Mouse (Mus musculus) C2C12 (cell line): Measurements from ENCODE around the gene Gpr61.

Experiments used
- CEBPB ChIP-seq: IDR thresholded peaks from one replicate; pipeline ENCODE4 v1.6.1; 2011; ENCODE audit warnings: low read depth, mild to moderate bottlenecking, control low read depth, moderate library complexity
- CTCF ChIP-seq: IDR thresholded peaks from one replicate; pipeline ENCODE4 v1.5.1; 2011; ENCODE audit not compliant: control insufficient read depth, insufficient read depth, insufficient read length
- FOSL1 ChIP-seq: IDR thresholded peaks from one replicate; pipeline ENCODE4 v1.8.0; 2011; ENCODE audit warnings: mild to moderate bottlenecking, low read length; ENCODE audit not compliant: poor library complexity, insufficient read depth, severe bottlenecking
- MAX ChIP-seq: IDR thresholded peaks from one replicate; pipeline ENCODE4 v1.6.1; 2011; ENCODE audit warnings: mild to moderate bottlenecking, control low read depth
- MYOD1 ChIP-seq: IDR thresholded peaks from one replicate; pipeline ENCODE4 v1.6.1; 2011; ENCODE audit warnings: low read depth; ENCODE audit not compliant: control insufficient read depth, insufficient read length
- MYOG ChIP-seq: IDR thresholded peaks from one replicate; pipeline ENCODE4 v1.6.1; 2011; ENCODE audit not compliant: control insufficient read depth, insufficient read length; ENCODE audit errors: extremely low read depth
- USF1 ChIP-seq: IDR thresholded peaks from one replicate; pipeline ENCODE4 v1.6.1; 2011; ENCODE audit warnings: low read depth, mild to moderate bottlenecking, control low read depth, moderate library complexity

- no peak for TF ChIP-seq CTCF
- TF ChIP-seq CEBPB, result no peak
- no peak for TF ChIP-seq USF1
- TF ChIP-seq FOSL1, result no peak
- TF ChIP-seq MAX, result no peak
- no peak for TF ChIP-seq MYOD1
- TF ChIP-seq MYOG, result no peak
Observed at GRCm38 (mm10) chr3:108178756-108179715, 24.4 kb upstream of the Gpr61 start.
